Mouse (Mus musculus): Measurements from ENCODE around the gene Myo9b.

DNA sequence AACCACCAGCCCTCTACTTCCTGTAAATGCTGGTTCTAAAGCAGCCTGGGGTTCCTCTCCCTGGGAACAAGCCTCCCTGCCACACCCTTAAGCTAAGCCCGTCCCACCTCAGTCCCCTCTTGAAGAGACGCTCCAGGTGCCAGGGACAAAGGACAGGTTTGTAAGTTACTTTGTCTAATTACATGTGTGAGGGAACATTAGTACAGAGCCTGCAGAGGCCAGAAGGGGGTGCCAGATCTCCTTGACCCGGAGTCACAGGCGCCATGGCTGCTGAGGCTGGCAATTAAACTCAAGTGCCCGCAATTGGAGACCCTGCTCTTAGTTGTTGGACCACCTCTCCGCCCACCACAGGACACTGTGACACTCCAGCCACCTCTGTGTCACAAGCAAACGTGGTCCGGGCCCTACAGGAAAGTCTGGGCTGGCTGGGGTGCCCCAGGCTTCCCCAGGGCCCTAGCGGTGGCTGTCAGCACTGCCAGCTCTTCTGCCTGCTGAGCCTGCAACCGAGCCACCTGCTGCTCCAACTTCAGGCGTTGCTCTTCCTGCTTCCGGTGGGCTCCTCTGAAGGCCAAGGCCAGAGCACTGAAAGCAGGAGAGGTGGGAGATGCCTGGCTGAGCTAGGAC lies 112.8 kb downstream of the Myo9b start:
- TF ChIP-seq MAFK (IDR thresholded peaks at IDR 0.05; ENCODE audit: insufficient read depth, low read depth, low read length) (no peak), ZNF384 (IDR thresholded peaks at IDR 0.05; ENCODE audit: low read depth, low read length) (no peak), HCFC1 (IDR thresholded peaks at IDR 0.05; ENCODE audit: borderline replicate concordance, insufficient read depth, low read length) (no peak), ZC3H11A (IDR thresholded peaks at IDR 0.05; ENCODE audit: borderline replicate concordance, low read depth, low read length) (no peak)
